Mouse (Mus musculus): ENCODE results near the gene Gm17581.
"Not testable (repeated sequence)": the region's sequence is repeated elsewhere in the genome, so short reads cannot be mapped to it uniquely, and the experiment has no call there.

Gm17581 gene

GRCm38 (mm10) chr2:155742931-155743337 lies 7.3 kb upstream of the Gm17581 start:
- no peak for ATAC-seq (ENCODE audit: insufficient number of reproducible peaks, low FRiP score, low TSS enrichment)

GRCm38 (mm10) chr2:155742211-155742610 lies 6.5 kb upstream of the Gm17581 start:
- no peak for ATAC-seq (ENCODE audit: insufficient number of reproducible peaks, low FRiP score, low TSS enrichment)

DNA sequence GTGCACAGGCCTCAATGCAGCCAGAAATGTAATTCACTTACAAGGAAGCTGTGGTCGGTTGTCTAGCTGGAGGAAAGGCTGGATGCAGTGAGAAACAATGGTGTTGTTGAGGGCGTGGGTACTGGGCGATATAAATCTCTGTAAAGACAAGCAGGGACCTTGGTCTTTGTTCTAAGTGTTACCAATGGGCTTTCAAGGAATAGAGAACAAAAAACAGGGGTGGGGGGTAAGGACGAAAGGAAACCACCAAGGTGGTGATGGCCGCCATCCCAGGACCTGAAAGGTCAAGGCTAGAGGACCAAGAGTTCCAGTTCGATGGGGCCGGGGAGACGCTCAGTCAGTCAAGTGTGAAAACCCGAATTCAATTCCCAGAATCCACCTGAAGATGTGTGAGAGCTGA lies 2.1 kb upstream of the Gm17581 start:
- no peak for ATAC-seq (ENCODE audit: insufficient number of reproducible peaks, low FRiP score, low TSS enrichment)

DNA sequence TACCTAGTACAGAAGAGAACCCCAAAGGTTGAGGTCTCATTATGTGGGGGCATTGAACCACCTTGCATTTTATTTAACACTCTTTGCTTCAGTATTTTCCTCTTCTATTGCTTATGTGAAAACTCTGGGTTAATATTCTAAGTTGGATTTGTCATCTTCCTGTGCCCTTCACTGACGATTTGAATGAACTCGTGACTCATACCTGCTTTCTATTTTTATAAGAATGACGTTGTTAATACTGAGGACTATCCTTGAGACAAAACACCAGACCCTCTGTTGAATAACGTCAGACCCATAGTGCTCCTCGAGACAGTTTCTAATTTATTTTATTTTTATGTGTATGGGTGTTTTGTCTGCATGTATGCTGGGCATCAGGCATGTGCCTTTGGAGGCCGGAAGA lies 1.3 kb upstream of the Gm17581 start:
- no peak for ATAC-seq (ENCODE audit: insufficient number of reproducible peaks, low FRiP score, low TSS enrichment)

DNA sequence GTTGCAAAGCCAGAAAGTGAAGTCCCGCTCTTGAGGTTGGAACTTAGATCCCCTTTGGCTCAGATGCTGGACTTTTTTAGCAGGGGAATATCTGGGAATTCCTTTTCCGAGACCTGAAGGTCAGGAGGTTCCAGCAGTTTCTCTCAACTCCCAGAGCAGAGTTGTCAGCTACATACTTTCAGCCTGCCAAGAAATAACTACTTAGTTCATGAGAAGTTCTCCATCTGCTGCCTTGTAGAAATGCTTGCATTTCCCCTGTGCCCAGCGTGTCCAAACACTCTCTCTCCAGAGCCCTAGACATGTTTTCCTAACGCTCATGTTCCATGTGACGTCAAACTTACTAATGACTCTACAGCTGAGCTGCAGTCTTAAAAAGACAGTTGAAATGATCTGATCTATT lies 586 bp downstream of the Gm17581 start:
- ATAC-seq (ENCODE audit: insufficient number of reproducible peaks, low FRiP score, low TSS enrichment) = no peak

GRCm38 (mm10) chr2:155729158-155729645 lies 6.5 kb downstream of the Gm17581 start, which contains the start of gene Edem2:
Gene Edem2 (minus strand): TSS chr2:155729475.
- peak; percentile 95 for ATAC-seq (ENCODE audit: insufficient number of reproducible peaks, low FRiP score, low TSS enrichment)

GRCm38 (mm10) chr2:155728742-155729141 lies 6.9 kb downstream of the Gm17581 start:
- ATAC-seq (ENCODE audit: insufficient number of reproducible peaks, low FRiP score, low TSS enrichment) = no peak

DNA sequence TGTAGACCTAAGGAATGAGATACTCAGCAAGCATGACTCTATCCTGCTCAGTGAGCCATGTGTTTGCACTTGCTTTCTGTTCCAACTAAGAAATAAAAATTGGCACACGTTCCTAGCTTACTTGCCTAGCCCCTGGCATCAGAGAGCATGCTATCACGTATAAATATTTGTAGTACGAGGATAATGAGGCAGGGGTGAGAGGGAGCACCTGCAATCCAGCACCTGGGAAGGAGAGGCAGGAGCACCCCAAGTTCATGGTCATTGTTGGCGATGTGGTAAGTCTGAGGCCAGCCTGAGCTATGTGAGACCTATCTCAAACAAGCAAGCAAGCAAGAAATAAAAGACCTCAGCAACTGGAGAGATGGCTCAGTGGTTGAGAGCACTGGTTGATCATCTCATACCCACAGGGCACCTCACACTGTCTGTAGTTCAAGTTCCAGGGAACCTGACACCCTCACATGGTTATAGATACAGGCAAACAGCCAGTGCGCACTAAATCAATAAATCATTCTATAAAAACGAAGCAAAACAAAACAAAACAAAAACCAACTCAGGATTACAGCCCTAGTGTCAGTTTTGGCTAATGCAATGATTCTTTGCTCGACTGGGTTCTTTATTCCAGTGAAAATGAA lies 7.8 kb downstream of the Gm17581 start:
- ATAC-seq (ENCODE audit: insufficient number of reproducible peaks, low FRiP score, low TSS enrichment) = no peak

DNA sequence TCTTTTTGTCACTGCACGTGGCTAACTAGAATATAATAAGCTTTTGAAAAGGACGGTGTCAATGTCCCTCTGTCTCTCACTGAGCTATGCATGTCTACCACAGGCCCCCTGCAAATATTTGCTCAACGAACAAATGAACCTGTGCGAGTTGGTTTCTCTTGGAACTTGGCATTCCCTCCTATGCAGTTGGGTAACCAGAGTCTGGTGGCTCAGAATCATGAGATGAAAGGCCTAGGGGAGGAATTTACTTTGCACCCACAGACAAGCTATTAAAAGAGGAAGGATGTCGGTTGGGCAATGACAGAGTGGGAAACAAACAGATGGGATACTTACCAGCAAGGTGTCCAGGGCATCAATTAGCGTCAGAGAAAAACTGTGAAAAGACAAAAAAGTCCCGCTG lies 9.4 kb downstream of the Gm17581 start:
- ATAC-seq (ENCODE audit: insufficient number of reproducible peaks, low FRiP score, low TSS enrichment) = no peak

DNA sequence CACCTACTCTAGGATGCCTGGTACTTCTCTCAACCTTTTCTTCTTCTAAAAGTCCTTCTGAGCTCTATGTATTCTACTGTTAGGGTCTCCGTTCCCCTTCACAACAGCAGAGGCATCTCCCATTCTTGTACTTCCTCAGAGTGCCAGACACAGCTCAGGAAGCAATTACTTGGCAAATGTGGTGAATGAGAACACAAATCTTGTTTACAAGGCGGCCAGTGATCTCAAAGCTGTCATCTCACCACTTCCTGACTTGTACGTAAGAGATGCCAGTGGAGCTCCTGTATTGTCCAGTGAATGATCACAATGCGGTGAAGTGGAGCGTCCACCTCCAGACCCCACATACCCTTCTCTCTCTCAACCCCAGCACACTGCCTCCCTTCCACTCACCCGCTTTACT lies 11.1 kb downstream of the Gm17581 start:
- ATAC-seq (ENCODE audit: insufficient number of reproducible peaks, low FRiP score, low TSS enrichment) = no peak

DNA sequence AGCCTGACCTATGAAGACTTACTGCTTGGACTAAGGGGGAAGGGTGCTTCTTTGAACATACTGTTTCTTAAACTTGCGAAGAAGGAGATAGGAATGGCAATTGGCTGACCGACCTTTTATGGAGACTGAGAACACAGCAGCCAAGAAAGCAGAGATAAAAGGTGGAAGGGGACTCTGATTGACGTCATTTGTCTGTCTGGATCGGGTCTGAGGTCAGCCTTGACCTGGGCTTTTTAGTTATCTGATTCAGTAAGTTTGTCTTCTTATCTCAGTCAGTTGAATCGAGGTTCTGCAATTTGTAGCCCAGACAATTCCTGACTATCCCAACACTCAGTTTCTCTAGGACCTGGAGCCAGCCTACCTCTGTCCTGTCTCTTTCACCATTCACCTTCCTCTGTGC lies 11.6 kb downstream of the Gm17581 start:
- ATAC-seq (ENCODE audit: insufficient number of reproducible peaks, low FRiP score, low TSS enrichment) = no peak

DNA sequence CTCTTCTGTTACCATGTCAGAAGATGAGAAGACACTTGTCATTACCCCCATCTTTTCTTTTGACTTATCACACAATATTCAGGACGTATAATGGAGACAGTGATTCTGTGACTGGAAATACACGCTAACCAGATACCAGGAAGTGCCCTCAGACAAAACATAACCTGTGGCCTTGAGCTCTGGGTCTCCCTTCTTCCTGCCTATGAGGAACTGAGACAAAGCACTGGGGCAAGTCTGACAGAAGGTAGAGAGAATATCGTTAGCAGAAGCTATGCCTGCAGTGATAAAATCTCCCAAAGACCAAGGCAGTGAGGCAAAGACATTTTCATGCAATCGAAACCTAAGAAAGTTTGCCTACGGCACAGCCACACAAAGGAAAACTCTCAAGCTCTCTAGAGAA lies 15.1 kb downstream of the Gm17581 start:
- ATAC-seq (ENCODE audit: insufficient number of reproducible peaks, low FRiP score, low TSS enrichment) = no peak

DNA sequence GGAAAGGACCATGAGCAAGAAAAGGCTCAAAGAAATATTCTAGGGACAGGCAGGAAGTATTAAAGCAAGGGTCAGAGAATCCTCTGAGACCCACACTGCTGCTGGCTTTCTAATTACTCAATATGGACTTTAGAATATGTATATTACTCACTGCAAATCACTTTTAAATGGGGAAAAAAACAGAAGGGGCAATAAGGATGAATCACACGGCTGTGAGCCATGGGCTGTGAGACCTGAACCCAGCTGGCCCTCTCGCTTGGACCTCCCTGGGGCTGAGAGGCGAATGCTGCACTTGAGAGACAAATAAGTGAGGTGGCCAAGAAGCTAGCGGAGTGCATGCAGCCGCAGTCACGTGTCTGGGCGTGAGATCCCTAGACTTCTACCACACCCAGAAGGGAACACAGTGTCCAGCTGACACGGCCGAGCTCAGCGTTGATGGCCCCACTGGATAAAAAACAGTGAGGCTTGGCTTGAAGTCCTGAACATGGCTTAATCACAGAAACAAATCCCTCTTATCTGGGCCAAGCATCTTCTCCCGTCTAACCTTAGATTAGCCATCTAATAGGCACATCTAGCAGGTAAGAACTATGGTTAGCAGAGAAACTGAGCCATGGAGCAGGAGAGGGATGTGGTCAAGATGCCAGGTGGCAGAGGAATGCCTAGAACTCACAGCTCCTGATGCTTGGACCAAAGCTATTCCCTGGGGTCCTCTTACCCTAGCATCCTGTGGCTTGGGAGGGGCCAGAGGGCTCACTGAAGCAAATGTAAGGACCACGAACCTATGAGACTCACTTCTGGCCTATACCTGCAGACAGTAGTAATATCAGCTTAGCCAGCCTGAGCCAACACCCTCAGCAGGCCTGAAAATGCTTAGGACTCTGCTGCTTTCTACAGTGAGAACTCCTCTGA lies 18.3 kb downstream of the Gm17581 start:
- ATAC-seq (ENCODE audit: insufficient number of reproducible peaks, low FRiP score, low TSS enrichment) = no peak

- ATAC-seq (ENCODE audit: insufficient number of reproducible peaks, low FRiP score, low TSS enrichment) = no peak
Measured at GRCm38 (mm10) chr2:155710557-155710956, 25.1 kb downstream of the Gm17581 start.

DNA sequence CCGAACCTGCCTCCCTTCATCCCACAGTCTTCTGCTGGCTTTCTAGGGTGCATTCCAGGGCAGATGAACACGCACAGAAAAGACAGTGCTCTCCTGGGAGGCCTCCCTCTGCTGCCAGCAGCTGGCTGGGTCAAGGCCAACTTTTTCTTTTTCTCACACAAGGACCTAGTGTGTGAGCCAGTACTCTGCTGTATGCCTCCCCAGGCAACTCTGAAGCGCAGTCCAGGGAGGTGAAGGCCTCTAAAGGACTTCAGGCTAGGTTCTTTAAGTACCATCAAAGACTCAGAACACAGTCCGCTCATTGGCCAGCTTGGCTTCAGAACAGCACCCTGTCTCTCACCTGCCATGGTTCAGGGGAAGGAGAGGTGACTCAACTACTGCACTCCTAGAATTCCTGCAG lies 28.4 kb downstream of the Gm17581 start:
- no peak for ATAC-seq (ENCODE audit: insufficient number of reproducible peaks, low FRiP score, low TSS enrichment)

DNA sequence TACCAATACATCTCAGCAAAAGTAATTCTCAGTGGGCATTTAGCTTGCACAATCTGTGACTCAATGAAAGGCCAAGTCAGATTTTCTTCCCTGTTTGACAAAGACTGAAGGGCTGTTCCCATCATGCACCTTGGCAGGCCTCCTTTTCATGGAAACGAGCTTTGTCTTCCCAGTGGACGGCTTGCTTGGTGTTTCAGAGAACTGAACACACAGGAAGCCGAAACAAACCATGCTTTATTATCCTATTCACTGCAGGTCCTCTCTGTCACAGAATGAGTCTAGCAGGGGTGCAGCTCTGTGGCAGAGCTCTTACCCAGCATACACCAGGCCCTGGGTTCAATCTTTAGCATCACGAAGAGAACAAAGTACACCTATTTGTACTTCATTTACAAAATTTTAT lies 32.0 kb downstream of the Gm17581 start:
- ATAC-seq (ENCODE audit: insufficient number of reproducible peaks, low FRiP score, low TSS enrichment) = no peak

GRCm38 (mm10) chr2:155701399-155701919 lies 34.2 kb downstream of the Gm17581 start:
- no peak for ATAC-seq (ENCODE audit: insufficient number of reproducible peaks, low FRiP score, low TSS enrichment)

GRCm38 (mm10) chr2:155698443-155698842 lies 37.2 kb downstream of the Gm17581 start:
- ATAC-seq (ENCODE audit: insufficient number of reproducible peaks, low FRiP score, low TSS enrichment) = not testable (repeated sequence)

DNA sequence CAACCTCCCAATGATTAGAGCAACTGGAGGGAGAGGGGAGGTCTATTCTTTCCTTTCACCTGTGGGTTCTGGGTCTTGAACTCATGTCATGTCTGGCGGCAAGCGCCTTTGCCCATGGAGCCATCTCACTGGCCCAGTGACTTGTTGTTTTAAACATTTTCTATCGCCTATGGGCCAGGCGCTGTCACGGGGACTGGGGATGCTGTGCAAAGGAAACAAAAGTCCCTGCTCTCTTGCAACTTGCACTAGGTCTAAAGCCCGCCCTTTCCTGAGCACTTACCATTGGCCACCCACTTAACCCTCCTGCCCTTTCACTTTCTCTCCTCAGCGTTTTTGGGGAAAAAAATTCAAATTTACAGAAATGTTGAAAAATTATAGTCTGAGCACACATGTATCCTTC lies 38.8 kb downstream of the Gm17581 start:
- no peak for ATAC-seq (ENCODE audit: insufficient number of reproducible peaks, low FRiP score, low TSS enrichment)

DNA sequence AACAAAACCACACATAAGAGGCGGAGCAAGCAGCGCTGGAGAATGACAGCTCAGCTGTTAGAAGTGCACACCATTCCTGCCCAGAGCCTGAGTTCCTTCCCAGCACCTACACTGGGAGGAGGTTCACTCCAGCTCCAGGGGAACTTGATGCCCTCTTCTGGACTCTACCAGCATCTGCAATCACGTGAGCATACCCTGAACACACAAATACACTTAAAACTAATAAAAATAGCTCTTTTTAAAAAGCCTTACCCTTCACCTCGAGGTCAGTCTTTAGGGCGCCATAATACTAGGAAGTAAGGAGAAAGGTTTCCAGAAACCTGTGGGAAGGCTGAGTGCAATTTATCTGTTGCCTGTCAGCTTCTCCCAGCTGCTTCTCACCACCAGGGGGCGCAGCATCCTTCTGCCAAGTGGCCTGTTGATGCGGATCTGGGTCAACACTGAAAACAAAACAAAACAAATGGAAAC lies 39.5 kb downstream of the Gm17581 start:
- ATAC-seq (ENCODE audit: insufficient number of reproducible peaks, low FRiP score, low TSS enrichment) = no peak

DNA sequence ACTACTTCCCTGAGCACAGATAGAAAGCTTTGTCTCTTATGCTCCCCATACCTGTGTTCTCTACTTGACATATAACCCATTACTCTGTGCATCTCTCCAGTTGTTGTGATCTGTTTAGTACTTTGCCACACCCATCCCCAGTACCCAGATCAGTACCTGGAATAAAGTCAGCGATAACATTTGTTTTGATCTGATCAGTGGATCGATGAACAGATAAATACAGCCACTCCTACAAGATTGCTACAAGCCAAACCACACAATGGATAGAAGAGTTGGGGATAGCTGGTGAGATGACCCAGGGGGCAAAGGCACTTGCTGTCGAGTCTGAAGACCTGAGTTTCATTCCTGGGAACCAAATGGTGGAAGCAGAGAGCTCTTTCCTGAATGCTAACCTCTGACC lies 40.4 kb downstream of the Gm17581 start:
- no peak for ATAC-seq (ENCODE audit: insufficient number of reproducible peaks, low FRiP score, low TSS enrichment)
